Mouse (Mus musculus) heart, adult 2 months (tissue): ENCODE measurements around the gene Arhgdig. TPM values are rescaled to one million over a fixed set of nuclear protein-coding genes. Genes with fewer than 3 reads are reported as not detected.

ENCODE experiments used
- DNase-seq, 2 experiments: peaks; one replicate each; pipeline ENCODE4 v3.0.0; 2021
- H3K27ac ChIP-seq: fragments of 200-600 bp; 2 replicates; pipeline ENCODE4 v1.8.1; 2022
- H3K27me3 ChIP-seq: fragments of 200-500 bp; 2 replicates; pipeline ENCODE4 v1.6.1; 2012; ENCODE audit warnings: mild to moderate bottlenecking, low read length, inconsistent platforms, mixed read lengths; ENCODE audit not compliant: control insufficient read depth, insufficient read depth
- H3K36me3 ChIP-seq: fragments of 200-500 bp; 2 replicates; pipeline ENCODE4 v1.6.1; 2012; ENCODE audit warnings: low read length, inconsistent platforms; ENCODE audit not compliant: control insufficient read depth, insufficient read depth
- H3K4me1 ChIP-seq: fragments of 200-500 bp; 2 replicates; pipeline ENCODE4 v1.6.1; 2011; ENCODE audit warnings: low read length; ENCODE audit not compliant: control insufficient read depth, insufficient read depth
- H3K4me3 ChIP-seq: fragments of 200-600 bp; 2 replicates; pipeline ENCODE4 v1.8.1; 2022
- H3K79me2 ChIP-seq: fragments of 200-500 bp; replicated peaks from 2 replicates; pipeline ENCODE4 v1.6.1; 2012; ENCODE audit warnings: mild to moderate bottlenecking, inconsistent platforms, low read length, moderate library complexity, mixed read lengths; ENCODE audit not compliant: control insufficient read depth, insufficient read depth
- H3K9ac ChIP-seq: fragments of 200-500 bp; 2 replicates; pipeline ENCODE4 v1.6.1; 2012; ENCODE audit warnings: low read depth, mild to moderate bottlenecking, control low read depth, inconsistent platforms, low read length, mixed read lengths
- CTCF ChIP-seq: fragments of 200-600 bp; IDR thresholded peaks from 2 replicates; pipeline ENCODE4 v1.8.1; 2022; ENCODE audit warnings: antibody characterized with exemption, mild to moderate bottlenecking, moderate library complexity
- EP300 ChIP-seq: fragments of 200-500 bp; IDR thresholded peaks from 2 replicates; pipeline ENCODE4 v1.6.1; 2011; ENCODE audit warnings: low read depth, low read length, control low read depth; ENCODE audit not compliant: insufficient read depth
- POLR2A ChIP-seq: fragments of 200-500 bp; IDR thresholded peaks from 2 replicates; pipeline ENCODE4 v1.6.1; 2011; ENCODE audit warnings: mild to moderate bottlenecking, low read depth, low read length, control low read depth; ENCODE audit not compliant: insufficient read depth
- WGBS: fragments of 180-500 bp; shearing (Covaris S2); methylation state at CpG from one replicate; pipeline ENCODE4 v1.1.7; 2018; 5-methylcytosine and 5-hydroxymethylcytosine counted together
- intact Hi-C: fragments of 180-260 bp; cut with DNase I; formaldehyde crosslinking; loops from one replicate; pipeline ENCODE4 v1.15.1; 2025
- polyA plus RNA-seq: library from polyadenylated mRNA; depleted of rRNA; stranded (reverse); fragments of >200 nt; gene quantifications from 2 replicates; pipeline ENCODE4 v1.2.3, GENCODE M21; 2012
- total RNA-seq, 2 experiments: library from RNA; stranded (reverse); gene quantifications; 2 replicates each; pipeline ENCODE4 v1.2.3; 2021

Gene Arhgdig
- total and polyA plus RNA-seq, 3 experiments, result 0.36 to 1.5 (median 0.47) TPM

DNA sequence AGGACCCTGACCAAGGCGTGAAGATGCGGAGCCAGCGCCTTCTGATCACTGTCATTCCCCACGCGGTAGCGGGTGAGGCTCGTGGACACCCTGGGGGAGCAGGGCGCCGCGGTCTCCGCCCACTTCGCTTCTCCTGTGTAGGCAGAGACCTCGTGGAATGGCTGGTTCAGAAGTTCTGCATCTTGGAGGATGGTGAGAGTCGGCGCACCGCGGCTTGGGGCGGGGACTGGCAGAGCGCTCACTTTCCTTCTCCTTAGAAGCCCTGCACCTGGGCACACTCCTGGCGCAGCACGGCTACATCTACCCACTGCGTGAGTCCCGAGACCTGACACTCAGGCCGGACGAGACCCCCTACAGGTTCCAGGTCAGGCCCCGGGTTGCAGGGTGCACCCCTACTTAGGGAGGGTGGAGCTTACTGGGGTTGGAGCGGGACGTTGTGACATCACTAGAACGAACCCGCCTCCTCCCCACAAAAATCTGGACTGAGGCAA, 4.2 kb downstream of the Arhgdig start:
- Histone ChIP-seq H3K27ac (no peak overlapping the region), H3K79me2 (no peaks in the 10 kb centered on the region), H3K4me1 (0 out of 2 replicates have a peak, but pooled peaks cover 1% of the 10 kb centered on the region), H3K4me3 (peak overlapping the region; percentile 53), H3K36me3 (no peaks in the 10 kb centered on the region), H3K27me3 (peaks cover 4% of the 10 kb centered on the region; the same call in 1 of the 2 replicates), H3K9ac (0 out of 2 replicates have a peak overlapping the region, but pooled peaks have one; percentile 21)
- intact Hi-C loops, result no loop called here
- peak; percentile 27 to 40 for DNase-seq
- WGBS, result 2% methylated on average over 30 of the region's 30 CpGs
- TF ChIP-seq EP300, result no peak
- no peak for TF ChIP-seq CTCF
- no peak for TF ChIP-seq POLR2A

DNA sequence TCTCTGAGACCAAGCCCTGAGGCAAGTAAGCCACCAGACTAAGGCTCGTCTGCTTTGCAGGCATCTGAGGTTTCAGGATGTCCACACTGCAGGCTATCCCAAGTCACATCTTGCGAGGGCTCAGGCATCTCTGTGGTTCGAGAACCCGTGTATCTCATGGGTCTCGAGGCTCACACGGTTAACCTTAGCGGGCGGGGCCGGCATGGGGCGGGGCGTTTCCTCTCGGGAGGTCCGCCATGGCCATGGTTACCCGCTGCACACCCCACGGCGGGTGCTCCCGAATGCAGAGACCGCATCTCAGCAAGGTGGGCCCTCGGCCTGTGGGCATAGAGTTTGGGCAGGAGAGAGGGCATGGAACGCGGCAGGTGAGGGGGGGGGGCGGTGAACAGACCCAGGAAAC, 4.8 kb downstream of the Arhgdig start, which contains the start of gene Rgs11:
Rgs11 (plus strand) TSS at position 215 of the 400 bp plus-strand sequence.
- Histone ChIP-seq H3K27ac (no peak within 1 kb of the TSS), H3K4me3 (peak within 1 kb of the TSS; percentile 53), H3K4me1 (0 out of 2 replicates have a peak, but pooled peaks cover 1% of the 10 kb centered on the region), H3K27me3 (peaks cover 4% of the 10 kb centered on the region; the same call in 1 of the 2 replicates), H3K79me2 (no peaks in the 10 kb centered on the region), H3K9ac (0 out of 2 replicates have a peak within 1 kb of the TSS, but pooled peaks have one; percentile 21), H3K36me3 (no peaks in the 10 kb centered on the region)
- TF ChIP-seq POLR2A (no peak), CTCF (no peak), EP300 (no peak)
- DNase-seq, result peak in 1 of 2 experiments; percentile 44
- WGBS, result 3% methylated on average over 22 of the region's 22 CpGs
- intact Hi-C loops, result no loop called here

DNA sequence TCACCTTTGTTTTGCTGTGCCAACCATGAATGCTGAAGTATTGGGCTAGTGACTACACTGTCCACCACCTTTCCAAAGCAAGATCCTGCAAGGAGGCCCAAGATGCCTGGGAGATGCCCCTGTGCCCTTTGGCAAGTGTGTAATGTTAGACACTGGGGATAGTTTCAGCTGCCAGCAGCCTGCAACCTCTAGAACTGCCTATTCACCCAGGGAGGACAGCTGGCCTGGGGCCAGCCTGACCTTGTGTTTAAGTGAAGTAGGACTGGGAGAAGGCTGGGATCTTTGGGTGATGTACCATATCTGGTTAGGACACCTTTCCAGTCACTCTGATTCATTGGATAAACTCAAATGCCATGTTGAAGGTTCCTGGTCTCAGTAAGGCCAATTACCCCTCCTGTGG, 5.6 kb downstream of the Arhgdig start:
- DNase-seq, result no peak
- Histone ChIP-seq H3K27ac (no peak overlapping the region), H3K27me3 (peaks cover 4% of the 10 kb centered on the region; the same call in 1 of the 2 replicates), H3K79me2 (no peaks in the 10 kb centered on the region), H3K4me1 (0 out of 2 replicates have a peak, but pooled peaks cover 1% of the 10 kb centered on the region), H3K4me3 (no peak overlapping the region), H3K36me3 (no peaks in the 10 kb centered on the region), H3K9ac (no peak overlapping the region)
- intact Hi-C loops, result no loop called here
- TF ChIP-seq POLR2A (no peak), EP300 (no peak), CTCF (no peak)

DNA sequence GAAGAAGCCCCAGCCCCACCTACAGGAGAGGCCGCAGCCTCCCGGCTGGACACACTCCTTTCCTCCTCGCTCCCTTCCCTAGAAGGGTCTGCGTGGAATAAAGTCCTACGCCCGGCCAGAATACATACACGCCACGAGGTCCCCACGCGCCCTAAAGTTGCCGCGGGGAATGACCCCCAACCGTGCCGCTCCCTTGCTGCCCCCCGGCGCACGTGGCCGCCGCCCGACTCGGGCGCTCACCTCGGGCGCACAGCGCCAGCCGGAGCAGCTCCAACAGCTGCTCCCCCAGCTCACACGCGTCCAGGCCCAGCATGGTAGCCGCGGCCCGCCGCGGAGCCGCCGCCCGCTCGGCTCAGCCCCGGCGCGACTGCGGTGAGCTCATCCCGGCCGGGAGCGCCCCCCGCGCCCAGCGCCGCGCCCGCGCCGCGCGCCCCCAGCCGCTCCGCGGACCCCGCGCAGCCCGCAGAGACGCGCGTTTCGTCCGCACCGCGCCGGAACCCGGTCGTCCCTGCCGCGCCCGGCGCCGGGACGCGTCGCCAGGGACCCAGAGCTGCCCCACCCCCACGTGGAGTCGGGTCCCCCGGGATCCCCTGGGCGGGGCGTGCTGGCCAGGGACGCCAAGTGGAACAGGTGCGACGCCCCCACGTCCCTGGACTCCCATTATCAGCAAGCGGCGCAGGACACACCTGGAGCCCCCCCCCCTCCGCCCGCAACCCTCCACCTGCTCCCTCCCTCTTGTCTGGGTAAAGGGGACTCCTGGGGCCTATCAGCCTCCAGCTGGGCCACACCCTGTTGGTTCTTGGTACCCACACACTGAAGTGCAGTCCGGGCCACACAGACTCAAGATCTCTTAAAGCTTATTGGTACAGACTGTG, 6.5 kb downstream of the Arhgdig start:
- Histone ChIP-seq H3K27ac (no peak overlapping the region), H3K79me2 (no peaks in the 10 kb centered on the region), H3K9ac (peak overlapping the region; percentile 15), H3K4me3 (peak overlapping the region; percentile 38), H3K27me3 (peaks cover 4% of the 10 kb centered on the region; the same call in 1 of the 2 replicates), H3K36me3 (no peaks in the 10 kb centered on the region), H3K4me1 (0 out of 2 replicates have a peak, but pooled peaks cover 1% of the 10 kb centered on the region)
- DNase-seq, result no peak
- TF ChIP-seq CTCF, result no peak
- TF ChIP-seq EP300, result no peak
- TF ChIP-seq POLR2A, result no peak
- intact Hi-C loops, result no loop called here
- WGBS, result 4% methylated on average over 90 of the region's 92 CpGs

DNA sequence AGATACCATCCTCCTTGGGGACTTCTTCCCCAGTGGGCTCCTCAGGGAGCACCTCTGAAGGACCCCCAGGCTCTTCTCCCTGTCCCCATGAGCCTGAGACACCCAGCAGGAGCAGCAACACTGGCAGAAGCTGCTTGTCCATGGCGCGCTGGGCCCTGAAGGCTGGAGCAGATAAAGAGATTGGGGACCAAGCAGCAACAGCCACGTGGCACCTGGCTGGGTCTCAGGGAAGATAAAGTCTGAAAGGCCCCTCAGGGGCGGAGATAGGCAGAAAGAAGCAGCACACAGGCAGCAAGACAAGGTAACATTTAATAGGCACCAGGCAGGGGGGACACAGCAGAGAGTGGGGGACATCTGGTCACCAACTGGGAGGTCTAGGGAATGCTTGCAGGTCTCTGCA, 8.7 kb downstream of the Arhgdig start, which contains the start of gene Pdia2:
Pdia2 (minus strand) TSS at position 196 of the 400 bp plus-strand sequence.
- intact Hi-C loops, result loop anchor here (1.0 kb wide), 1 partner anchor 29 kb away; no protein-coding TSS in a partner anchor
- no peak for DNase-seq
- 60% methylated on average over 4 of the region's 4 CpGs for WGBS

More for the DNA sequence above, 8.7 kb downstream of the Arhgdig start, which contains the start of gene Pdia2:
- no peaks in the 10 kb centered on the region for H3K79me2 ChIP-seq
- H3K36me3 ChIP-seq, result no peaks in the 10 kb centered on the region
- H3K4me3 ChIP-seq, result no peak within 1 kb of the TSS
- H3K27me3 ChIP-seq, result peaks cover 2% of the 10 kb centered on the region; the same call in 1 of the 2 replicates
- no peak within 1 kb of the TSS for H3K27ac ChIP-seq
- TF ChIP-seq CTCF (no peak), POLR2A (no peak), EP300 (no peak)
- no peak within 1 kb of the TSS for H3K9ac ChIP-seq
- 0 out of 2 replicates have a peak, but pooled peaks cover 1% of the 10 kb centered on the region for H3K4me1 ChIP-seq
